Mouse (Mus musculus) right cerebral cortex, postnatal 14 days (tissue): ENCODE measurements at regions not wholly inside any gene's neighbourhood (a gene's known extent, or its start where the extent isn't known, plus 50 kb on each side); places are given as distances from the start of the nearest gene placed in this dataset.

Source experiments
- DNase-seq: peaks from one replicate; pipeline ENCODE4 v3.0.0; 2022

DNA sequence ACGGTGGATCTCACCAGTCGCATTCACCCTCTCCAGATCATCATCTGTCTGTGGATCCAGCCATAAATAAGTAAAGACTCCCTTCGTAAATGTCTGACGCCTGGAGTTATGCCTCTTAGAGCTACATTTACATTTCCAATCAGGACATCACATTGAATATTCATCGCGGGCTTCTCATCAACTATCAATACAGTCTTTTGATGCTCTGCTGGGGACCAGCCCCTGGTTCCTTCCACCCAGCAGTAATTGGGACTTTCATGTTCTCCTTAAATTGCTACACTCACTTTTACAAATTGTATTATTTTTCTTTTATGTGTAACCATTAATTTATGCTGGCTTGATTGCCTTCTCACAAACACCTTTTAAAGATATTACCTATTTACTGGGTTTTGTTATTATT is 125.7 kb upstream of the Cnr1 start:
- no peak for DNase-seq

- no peak for DNase-seq
These were observed 125.3 kb upstream of the Cnr1 start for GRCm38 (mm10) chr4:33799110-33799509.

- no peak for DNase-seq
These were observed 124.6 kb upstream of the Cnr1 start for GRCm38 (mm10) chr4:33799831-33800230.

DNA sequence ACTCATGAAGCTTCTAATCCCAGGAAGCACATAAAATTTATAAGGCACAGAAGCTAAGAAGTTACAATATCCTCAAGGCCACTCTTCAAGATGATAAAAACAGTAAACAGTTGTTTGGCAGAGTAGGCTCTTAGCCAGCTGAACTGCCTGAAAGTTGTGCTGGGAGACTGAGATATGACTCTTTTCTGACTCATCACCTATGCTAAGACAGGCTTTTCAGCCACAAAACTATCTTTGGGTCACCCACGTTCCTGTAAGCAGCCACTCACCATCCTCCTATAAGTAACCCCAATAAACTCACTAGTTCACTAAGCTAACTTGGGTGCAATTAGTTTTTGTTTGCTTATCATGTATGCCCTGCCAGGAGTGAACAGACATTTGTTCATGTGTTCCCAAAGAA is 112.1 kb upstream of the Cnr1 start:
- DNase-seq = no peak

GRCm38 (mm10) chr4:33823850-33824249 is 100.5 kb upstream of the Cnr1 start:
- DNase-seq = no peak

DNA sequence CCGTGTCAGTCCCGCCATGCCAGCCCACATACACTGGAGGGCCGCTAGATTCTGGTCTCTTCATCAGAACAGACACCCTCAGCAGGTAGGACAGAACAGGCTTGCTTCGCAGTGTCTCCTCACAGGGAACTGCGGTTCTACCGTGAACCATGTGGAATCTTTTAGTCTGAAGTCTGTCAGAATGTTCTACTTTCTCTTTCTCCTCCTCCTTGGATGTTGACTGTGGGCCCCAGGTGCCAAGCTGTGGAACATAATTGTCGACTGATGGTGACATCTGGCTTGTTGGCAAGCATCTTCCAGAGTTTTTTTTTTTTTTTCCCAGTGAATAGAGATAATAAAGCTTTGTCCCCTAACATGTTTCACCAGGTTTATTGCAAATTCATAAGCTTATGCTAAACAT is 91.3 kb upstream of the Cnr1 start:
- no peak for DNase-seq

DNA sequence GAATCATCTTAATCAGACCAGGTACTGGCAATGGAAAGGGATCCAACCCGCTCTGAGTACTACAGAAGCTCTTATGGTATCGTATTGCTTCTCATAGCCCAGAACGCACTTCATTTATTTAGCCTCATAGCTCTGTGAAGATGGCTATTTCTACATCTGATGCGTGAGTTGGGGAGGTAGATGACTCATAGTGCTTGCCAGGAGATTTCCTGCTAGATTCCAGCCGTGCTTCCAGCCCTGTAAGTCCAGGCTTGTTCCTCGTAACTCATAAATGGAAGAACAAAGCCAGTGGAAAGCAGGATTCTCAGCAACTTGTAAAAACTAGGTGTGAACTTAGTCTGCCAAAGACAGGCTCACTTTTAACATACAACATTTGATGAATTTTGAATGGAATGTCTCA is 86.0 kb upstream of the Cnr1 start:
- DNase-seq = no peak

DNA sequence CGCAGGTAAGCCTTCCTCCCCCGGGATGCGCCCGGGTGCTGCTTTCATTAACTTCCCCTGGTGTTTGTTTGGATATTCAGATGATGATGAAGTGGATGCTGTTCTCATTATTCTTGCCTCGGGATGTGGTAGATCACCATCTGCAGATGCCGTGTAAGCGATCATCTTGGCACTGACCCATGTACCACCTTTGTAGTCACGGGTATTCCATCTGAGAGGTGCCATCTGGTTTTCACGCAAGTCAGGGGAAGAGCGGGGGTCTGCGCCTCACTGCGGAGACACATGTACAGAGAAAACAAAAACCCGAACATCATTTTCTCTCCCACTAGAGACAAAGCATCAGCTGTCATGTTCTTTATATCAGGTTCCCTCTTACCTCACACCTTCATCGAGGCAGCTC is 84.3 kb upstream of the Cnr1 start:
- DNase-seq = no peak

DNA sequence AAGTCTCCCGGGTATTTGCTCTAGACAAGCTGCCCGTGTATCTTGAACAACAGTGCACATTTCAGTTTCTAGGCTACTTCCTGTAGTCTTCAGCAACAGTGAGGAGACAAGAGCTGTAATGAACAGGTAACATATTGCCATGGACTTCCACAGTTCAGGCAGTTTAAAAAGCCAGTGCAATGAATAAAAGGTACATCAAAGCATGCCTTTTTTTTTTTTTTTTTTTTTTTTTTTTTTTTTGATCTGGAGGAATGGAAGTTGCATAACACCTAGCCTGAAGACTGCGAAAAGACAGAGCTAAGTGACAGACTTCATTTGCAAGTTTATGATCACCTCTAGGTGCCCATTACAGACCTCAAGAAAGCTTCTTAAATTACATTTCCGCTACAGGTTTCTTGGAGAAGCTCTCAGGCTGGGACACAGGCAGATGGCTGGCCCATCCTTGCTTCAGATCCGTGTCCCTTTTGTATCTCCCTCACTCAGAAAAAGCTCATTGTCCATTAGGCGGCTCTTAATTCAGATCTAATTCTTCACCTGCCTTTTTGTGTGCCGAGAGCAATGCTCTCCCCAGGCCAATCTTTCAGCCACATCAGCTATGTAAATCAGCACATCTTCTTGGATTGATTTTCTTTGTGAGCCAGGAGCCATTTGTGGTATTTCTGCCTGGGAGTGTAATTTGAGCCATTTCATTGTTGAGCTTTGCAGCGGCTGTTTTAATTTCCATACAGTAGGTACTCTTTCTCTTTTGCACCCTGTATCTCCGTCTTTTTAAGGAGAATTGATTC is 78.6 kb upstream of the Cnr1 start:
- no peak for DNase-seq

DNA sequence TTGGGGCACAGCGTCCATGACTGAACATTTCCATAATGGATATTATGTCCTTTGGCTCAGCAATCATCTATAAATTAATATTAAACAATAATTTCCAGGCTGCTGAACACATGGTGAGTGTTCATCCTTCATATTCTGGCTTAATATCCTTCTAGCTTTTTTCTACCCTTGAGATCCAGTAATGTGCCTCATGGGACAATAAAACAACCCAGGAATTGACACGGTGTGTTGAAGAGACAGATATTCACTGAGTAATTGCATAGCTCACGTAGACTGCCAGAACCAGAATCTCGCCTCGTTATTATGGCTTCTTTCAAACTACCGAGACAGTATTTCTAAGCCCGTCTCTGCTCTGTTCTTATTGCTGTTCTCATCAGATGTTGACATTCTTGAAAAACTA is 74.1 kb upstream of the Cnr1 start:
- DNase-seq = no peak

- no peak for DNase-seq
These were observed 72.1 kb upstream of the Cnr1 start for GRCm38 (mm10) chr4:33852294-33852693.

DNA sequence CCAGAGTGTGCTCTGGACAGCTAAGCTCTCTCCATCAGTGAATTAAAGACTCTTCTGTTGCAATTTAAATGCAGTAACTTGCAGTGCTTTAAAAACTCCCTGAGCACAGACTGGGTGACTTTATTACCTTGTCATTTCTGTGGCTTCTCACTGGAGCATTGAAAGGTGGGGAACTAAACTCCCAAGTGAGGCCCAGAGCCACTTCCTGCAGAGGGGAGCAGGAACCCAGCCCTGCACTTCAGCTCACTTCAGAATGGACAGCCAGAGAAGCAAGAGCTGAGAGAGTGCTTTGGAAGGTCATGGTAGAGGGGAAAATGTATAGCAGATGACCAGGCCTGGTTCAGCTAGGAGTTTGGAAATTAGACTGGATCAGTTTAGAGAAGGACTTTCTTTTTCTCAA is 69.3 kb upstream of the Cnr1 start:
- DNase-seq = no peak

- DNase-seq = no peak
These were observed 57.3 kb upstream of the Cnr1 start for GRCm38 (mm10) chr4:33867126-33867525.

- no peak for DNase-seq
These were observed 55.1 kb upstream of the Cnr1 start for GRCm38 (mm10) chr4:33869317-33869716.
